Mouse (Mus musculus): ENCODE data around the gene Tanc2.

DNA sequence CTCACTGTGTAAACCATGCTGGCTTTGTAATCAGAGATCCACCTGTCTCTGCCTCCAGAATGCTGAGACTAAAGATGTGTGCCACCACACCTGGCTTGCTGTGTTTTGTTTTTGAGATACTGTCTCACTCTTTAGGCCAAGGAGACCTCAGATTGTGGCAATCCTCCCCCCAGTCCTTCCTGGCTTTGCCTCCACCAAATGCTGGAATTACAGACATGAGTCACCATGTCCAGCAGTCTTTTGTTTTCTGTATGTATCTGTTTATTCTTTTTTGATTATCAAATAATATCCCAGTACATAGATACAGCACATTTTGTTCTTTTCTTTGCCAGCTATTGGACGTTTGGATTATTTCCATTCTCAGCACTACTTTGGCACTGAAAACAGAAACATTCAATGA lies 368.8 kb downstream of the Tanc2 start:
- no peak for TF ChIP-seq CTCF (IDR thresholded peaks at IDR 0.05 in 2 of 3, conservative IDR thresholded peaks at IDR 0.05 in 1 of 3; ENCODE audit: control insufficient read depth in 1 of 3, insufficient read depth in 1 of 3, low read depth in 2 of 3, low read length in 3 of 3, poor library complexity in 1 of 3, severe bottlenecking in 1 of 3)
- TF ChIP-seq RCOR1 (IDR thresholded peaks at IDR 0.05; ENCODE audit: low read depth, low read length): no peak
- TF ChIP-seq EP300 (IDR thresholded peaks at IDR 0.05; ENCODE audit: low read depth in 1 of 2, low read length in 2 of 2): no peak
- TF ChIP-seq POLR2AphosphoS2 (IDR thresholded peaks at IDR 0.05; ENCODE audit: low read length): no peak
- TF ChIP-seq KAT2A (conservative IDR thresholded peaks at IDR 0.05; ENCODE audit: low read depth, low read length): no peak
- TF ChIP-seq POLR2A (IDR thresholded peaks at IDR 0.05; ENCODE audit: control insufficient read depth in 1 of 2, insufficient read depth in 1 of 2, low read depth in 1 of 2, low read length in 2 of 2, poor library complexity in 1 of 2): no peak

Measured in MEL (cell line).